Mouse (Mus musculus) stomach, postnatal 0 days (tissue): ENCODE results near the gene Polm. TPM values are rescaled to one million over a fixed set of nuclear protein-coding genes. Genes with fewer than 3 reads are reported as not detected.
"Not testable (repeated sequence)": the region's sequence is repeated elsewhere in the genome, so short reads cannot be mapped to it uniquely, and the experiment has no call there.

ENCODE experiments used
- ATAC-seq: fragments of 200-750 bp; cut with Nextera tagmentation; 2 replicates; pipeline ENCODE4 v1.8.0; 2017; ENCODE audit not compliant: low FRiP score, low TSS enrichment
- DNase-seq: peaks from one replicate; pipeline ENCODE4 v3.0.0-alpha.2; 2016; ENCODE audit warnings: low spot score
- H3K27ac ChIP-seq: fragments of 300-500 bp; sonication (generic); replicated peaks from 2 replicates; pipeline ENCODE4 v1.5.1; 2014; ENCODE audit warnings: mild to moderate bottlenecking, control low read depth
- H3K27me3 ChIP-seq: fragments of 300-500 bp; sonication (generic); 2 replicates; pipeline ENCODE4 v1.6.1; 2014; ENCODE audit warnings: low read length; ENCODE audit not compliant: control insufficient read depth, insufficient read depth
- H3K36me3 ChIP-seq: fragments of 300-500 bp; sonication (generic); 2 replicates; pipeline ENCODE4 v1.6.1; 2014; ENCODE audit warnings: low read length, mixed read lengths; ENCODE audit not compliant: control insufficient read depth, insufficient read depth
- H3K4me1 ChIP-seq: fragments of 300-500 bp; sonication (generic); replicated peaks from 2 replicates; pipeline ENCODE4 v1.6.1; 2014; ENCODE audit warnings: antibody characterized with exemption; ENCODE audit not compliant: control insufficient read depth, insufficient read depth
- H3K4me2 ChIP-seq: fragments of 300-500 bp; sonication (generic); replicated peaks from 2 replicates; pipeline ENCODE4 v1.6.1; 2014; ENCODE audit warnings: low read depth, mild to moderate bottlenecking, control low read depth, moderate library complexity
- H3K4me3 ChIP-seq: fragments of 300-500 bp; sonication (generic); 2 replicates; pipeline ENCODE4 v1.5.1; 2014; ENCODE audit warnings: low read depth, low read length, control low read depth
- H3K9ac ChIP-seq: fragments of 300-500 bp; sonication (generic); 2 replicates; pipeline ENCODE4 v1.6.1; 2014; ENCODE audit warnings: mild to moderate bottlenecking, low read length, control low read depth, mixed read lengths
- H3K9me3 ChIP-seq: fragments of 300-500 bp; sonication (generic); 2 replicates; pipeline ENCODE4 v1.6.1; 2016; ENCODE audit warnings: low read length; ENCODE audit not compliant: control insufficient read depth
- CTCF ChIP-seq: IDR thresholded peaks from 2 replicates; pipeline ENCODE4 v1.5.1; 2016; ENCODE audit warnings: antibody characterized with exemption, low read depth, mild to moderate bottlenecking, moderate library complexity
- EP300 ChIP-seq: optimal IDR thresholded peaks from 2 replicates; pipeline ENCODE3; 2016; ENCODE audit warnings: antibody characterized with exemption
- WGBS: fragments of 180-500 bp; shearing (Covaris S2); extraction: QIAGEN DNeasy Blood & Tissue Kit; methylation state at CpG from one replicate; pipeline ENCODE4 v1.1.7; 2014; 5-methylcytosine and 5-hydroxymethylcytosine counted together
- polyA plus RNA-seq: library from polyadenylated mRNA; unstranded; fragments of >200 nt; fragmentation: Nextera tagmentation; extraction: Ambion mirVana; gene quantifications from 2 replicates; pipeline ENCODE4 v1.2.1, GENCODE M21; 2015

The Polm gene
- polyA plus RNA-seq, 1 experiment from 2014 or later = 6.3 TPM

DNA sequence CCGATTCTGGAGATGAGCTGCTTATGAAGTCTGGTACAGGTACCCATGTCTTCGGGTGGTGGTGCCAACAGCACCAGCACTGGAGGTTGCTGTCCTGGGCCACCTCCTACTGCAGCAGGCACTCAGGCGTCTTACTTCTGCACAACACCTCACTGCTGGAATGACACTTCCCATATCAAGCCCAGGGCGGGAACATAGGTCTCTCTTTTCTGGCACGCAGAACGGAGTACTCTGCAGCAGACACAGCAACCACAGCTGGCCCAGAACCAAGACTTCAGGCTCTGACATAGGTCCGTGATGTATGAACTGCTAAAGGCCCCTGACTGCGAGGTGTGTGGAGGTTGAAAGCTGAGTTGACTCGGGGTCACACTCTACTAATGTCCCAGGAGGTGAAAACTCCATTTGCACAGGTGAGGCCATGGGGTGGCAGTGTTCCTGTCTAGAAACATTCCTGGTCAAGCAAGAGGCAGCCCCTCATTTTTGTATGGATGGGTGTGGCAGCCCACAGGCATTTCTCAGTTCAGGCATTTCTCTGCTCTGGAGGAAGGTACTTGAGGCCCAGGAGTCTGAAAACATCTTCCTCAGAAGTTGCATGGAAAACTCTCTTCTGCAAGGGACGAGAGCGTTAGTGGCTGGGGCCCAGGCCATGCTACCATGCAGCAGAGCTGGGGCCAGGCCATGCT lies 9.2 kb downstream of the Polm start:
- Histone ChIP-seq H3K27ac (no peak overlapping the region), H3K36me3 (peaks cover 22% of the 10 kb centered on the region), H3K9me3 (no peaks in the 10 kb centered on the region), H3K9ac (no peak overlapping the region), H3K4me2 (no peak overlapping the region), H3K27me3 (no peaks in the 10 kb centered on the region), H3K4me1 (no peaks in the 10 kb centered on the region), H3K4me3 (no peak overlapping the region)
- WGBS = 79% methylated on average over 11 of the region's 11 CpGs
- DNase-seq (no peak), ATAC-seq (no peak)
- TF ChIP-seq CTCF (no peak), EP300 (no peak)

DNA sequence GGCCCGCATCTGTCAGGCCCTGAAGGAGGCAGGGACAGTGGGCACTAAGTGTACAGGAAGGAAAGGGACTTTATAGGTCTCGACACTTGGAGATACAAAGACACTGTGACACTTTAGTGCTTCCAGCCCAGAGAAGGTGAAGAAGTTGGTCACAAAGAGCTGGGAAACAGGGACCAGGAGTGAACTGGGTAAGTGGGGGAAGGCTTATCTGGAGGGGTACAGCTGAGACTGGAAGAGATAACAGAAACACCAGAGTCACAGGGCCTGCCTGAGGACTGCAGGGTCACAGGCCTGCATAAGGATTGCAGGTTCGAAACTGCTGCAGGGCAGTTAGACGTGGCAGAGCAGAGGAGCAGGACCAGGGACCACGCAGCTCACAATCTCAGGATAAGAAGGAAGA lies 9.9 kb downstream of the Polm start:
- Histone ChIP-seq H3K27me3 (no peaks in the 10 kb centered on the region), H3K9ac (no peak overlapping the region), H3K4me1 (no peaks in the 10 kb centered on the region), H3K36me3 (peaks cover 22% of the 10 kb centered on the region), H3K27ac (no peak overlapping the region), H3K9me3 (no peaks in the 10 kb centered on the region), H3K4me2 (no peak overlapping the region), H3K4me3 (no peak overlapping the region)
- no peak for DNase-seq
- no peak for ATAC-seq
- WGBS = 89% methylated on average over 5 of the region's 5 CpGs
- no peak for TF ChIP-seq CTCF
- no peak for TF ChIP-seq EP300

DNA sequence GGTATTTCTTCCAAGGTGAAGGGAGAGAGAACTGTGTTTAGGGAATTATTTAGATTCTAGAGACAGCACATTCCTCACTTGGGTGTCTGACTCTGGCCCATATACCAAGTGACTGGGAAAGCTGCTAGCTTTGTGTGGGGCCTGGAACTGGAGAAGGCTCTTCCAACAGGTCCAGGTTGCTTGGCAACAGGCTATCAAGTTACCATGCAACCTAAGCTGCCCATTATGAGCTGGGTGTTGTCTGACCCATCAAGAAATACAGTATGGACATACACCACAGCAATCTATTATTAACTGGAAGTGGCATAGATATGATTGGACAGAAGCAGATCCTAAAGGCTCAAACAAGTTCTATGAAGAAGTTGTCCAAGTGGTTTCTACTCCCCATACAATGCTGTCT lies 12.4 kb downstream of the Polm start:
- no peaks in the 10 kb centered on the region for H3K4me1 ChIP-seq
- no peaks in the 10 kb centered on the region for H3K27me3 ChIP-seq
- no peak overlapping the region for H3K27ac ChIP-seq
- H3K36me3 ChIP-seq = peaks cover 13% of the 10 kb centered on the region
- H3K9me3 ChIP-seq = no peaks in the 10 kb centered on the region
- no peak overlapping the region for H3K4me2 ChIP-seq
- no peak for DNase-seq
- no peak overlapping the region for H3K4me3 ChIP-seq
- no peak overlapping the region for H3K9ac ChIP-seq
- TF ChIP-seq EP300 (no peak), CTCF (no peak)
- ATAC-seq = no peak

DNA sequence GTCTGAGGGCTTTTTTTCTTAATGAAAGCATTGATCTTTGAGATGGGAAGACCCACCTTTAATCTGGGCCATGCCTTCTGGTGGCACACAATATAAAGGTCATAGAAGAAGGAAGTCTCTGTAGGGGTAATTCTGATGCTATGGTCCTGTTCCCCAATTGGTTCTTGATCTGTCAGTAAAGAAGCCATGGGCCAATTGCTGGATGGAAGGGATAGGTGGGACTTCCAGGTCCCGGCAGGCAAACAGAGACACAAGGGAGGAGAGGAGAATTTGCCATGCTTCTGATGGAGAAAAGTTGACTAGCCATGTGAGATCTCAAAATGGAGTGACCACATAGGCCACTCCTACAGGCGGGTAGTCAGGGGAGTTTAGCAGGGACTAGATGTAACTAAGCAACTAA lies 18.6 kb downstream of the Polm start:
- Histone ChIP-seq H3K9ac (no peak overlapping the region), H3K4me1 (no peaks in the 10 kb centered on the region), H3K4me2 (no peak overlapping the region), H3K9me3 (no peaks in the 10 kb centered on the region), H3K27ac (no peak overlapping the region), H3K27me3 (no peaks in the 10 kb centered on the region), H3K4me3 (no peak overlapping the region), H3K36me3 (no peaks in the 10 kb centered on the region)
- WGBS = 62% methylated on average over 2 of the region's 2 CpGs
- ATAC-seq (no peak), DNase-seq (no peak)
- no peak for TF ChIP-seq EP300
- no peak for TF ChIP-seq CTCF

DNA sequence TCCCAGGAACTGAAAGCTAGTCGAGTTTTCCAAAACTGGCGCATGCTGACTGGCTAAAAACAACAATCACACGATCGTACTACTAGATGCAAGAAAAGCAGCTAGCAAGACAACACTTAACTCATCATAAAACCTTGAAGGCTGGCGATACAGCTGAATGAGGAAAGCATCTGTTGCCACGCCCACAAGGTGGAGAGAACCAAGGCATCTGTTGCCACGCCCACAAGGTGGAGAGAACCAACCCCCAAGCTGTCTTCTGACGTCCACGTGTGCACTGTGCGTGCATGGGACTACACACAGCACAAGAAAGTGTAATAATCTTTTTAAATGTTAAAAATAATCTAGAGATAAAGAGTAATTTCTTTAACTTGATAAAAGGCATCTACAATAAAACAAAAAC lies 24.4 kb downstream of the Polm start:
- 71% methylated on average over 10 of the region's 10 CpGs for WGBS
- no peak overlapping the region for H3K4me3 ChIP-seq
- no peak for ATAC-seq
- no peak overlapping the region for H3K27ac ChIP-seq
- H3K9ac ChIP-seq = no peak overlapping the region
- H3K27me3 ChIP-seq = no peaks in the 10 kb centered on the region
- no peaks in the 10 kb centered on the region for H3K9me3 ChIP-seq
- H3K36me3 ChIP-seq = no peaks in the 10 kb centered on the region
- TF ChIP-seq CTCF = no peak
- TF ChIP-seq EP300 = no peak
- no peaks in the 10 kb centered on the region for H3K4me1 ChIP-seq
- no peak overlapping the region for H3K4me2 ChIP-seq
- DNase-seq = no peak

DNA sequence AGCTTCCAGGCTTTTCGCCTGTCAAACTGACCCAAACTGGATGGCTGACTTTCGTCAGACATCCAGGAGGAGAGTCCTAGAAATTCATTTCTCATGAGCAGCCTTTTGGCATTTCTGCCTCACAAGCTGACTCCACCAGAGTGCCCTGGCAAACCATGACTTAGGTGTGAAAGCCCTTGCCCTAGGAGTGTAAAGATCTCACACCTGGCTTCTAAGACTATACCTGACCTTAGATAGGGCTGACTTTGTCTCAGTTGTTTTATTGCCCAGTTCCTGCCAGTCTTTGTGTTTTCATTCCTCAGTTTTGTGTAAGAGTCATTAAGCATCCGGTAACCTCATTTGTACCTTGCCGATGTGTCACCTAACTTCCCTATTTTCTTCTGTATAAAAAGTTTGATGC lies 28.3 kb downstream of the Polm start:
- ATAC-seq, H3K4me1 ChIP-seq, H3K27me3 ChIP-seq, H3K9ac ChIP-seq, H3K4me2 ChIP-seq, H3K36me3 ChIP-seq, H3K4me3 ChIP-seq, H3K9me3 ChIP-seq, DNase-seq, H3K27ac ChIP-seq: not testable (repeated sequence)
- WGBS = 88% methylated on average over 4 of the region's 4 CpGs
